19 mouse cellular contexts compared by ENCODE assay signal in genomic region chr7:144258332-144258731, GRCm38 (mm10).
DNase-seq lines count a peak whose midpoint lies in the region; ATAC-seq and TF ChIP-seq lines count a peak whose summit lies in the region.
"Had no signal": no experiment of that assay in that cellular context is flagged by ENCODE, and none has a peak within 500 bp of the region (broad histone marks: within the 10 kb centered on the region; RNA-seq: fewer than 3 reads in every experiment).

No protein-coding gene starts in this region.

- peaks cover 5% of the 10 kb centered on the region; the same call in 1 of the 2 replicates for H3K4me1 ChIP-seq in forebrain, embryonic 16.5 days (replicated peaks; ENCODE audit: control insufficient read depth, insufficient read depth, low read length)
- H3K4me1 ChIP-seq in forebrain, embryonic 11.5 days (replicated peaks; ENCODE audit: control insufficient read depth, insufficient read depth, low read length): no peaks in the 10 kb centered on the region
- no peaks in the 10 kb centered on the region for H3K4me1 ChIP-seq in hindbrain, postnatal 0 days (ENCODE audit: insufficient read depth, low read length)
- H3K4me1 ChIP-seq in hindbrain, embryonic 12.5 days: peaks cover 11% of the 10 kb centered on the region
- peaks cover 29% of the 10 kb centered on the region for H3K4me1 ChIP-seq in neural tube, embryonic 15.5 days
- H3K4me1 ChIP-seq: embryonic facial prominence, embryonic 13.5 days had no signal

- H3K4me3 ChIP-seq in forebrain, embryonic 16.5 days (replicated peaks; ENCODE audit: low read length): no peak overlapping the region
- H3K4me3 ChIP-seq in forebrain, embryonic 11.5 days (ENCODE audit: low read depth, low read length): no peak overlapping the region
- no peak overlapping the region for H3K4me3 ChIP-seq in hindbrain, postnatal 0 days (ENCODE audit: low read length)
- H3K4me3 ChIP-seq in hindbrain, embryonic 12.5 days: no peak overlapping the region
- H3K4me3 ChIP-seq in neural tube, embryonic 15.5 days (replicated peaks): no peak overlapping the region
- H3K4me3 ChIP-seq: embryonic facial prominence, embryonic 13.5 days; heart, embryonic 15.5 days had no signal

- ATAC-seq in forebrain, embryonic 16.5 days: peak; percentile 68
- no peak for ATAC-seq in forebrain, embryonic 11.5 days (replicated peaks; ENCODE audit: low FRiP score)
- no peak for ATAC-seq in hindbrain, postnatal 0 days
- no peak for ATAC-seq in hindbrain, embryonic 12.5 days (ENCODE audit: low FRiP score)
- no peak for ATAC-seq in neural tube, embryonic 15.5 days (ENCODE audit: low FRiP score)

- H3K27ac ChIP-seq in forebrain, embryonic 16.5 days (ENCODE audit: low read length): no peak overlapping the region
- H3K27ac ChIP-seq in forebrain, embryonic 11.5 days (ENCODE audit: low read depth, low read length): no peak overlapping the region
- no peak overlapping the region for H3K27ac ChIP-seq in hindbrain, postnatal 0 days
- H3K27ac ChIP-seq in hindbrain, embryonic 12.5 days: no peak overlapping the region
- H3K27ac ChIP-seq in neural tube, embryonic 15.5 days (replicated peaks): 0 out of 2 replicates have a peak overlapping the region, but pooled peaks have one; percentile 1
- H3K27ac ChIP-seq: embryonic facial prominence, embryonic 13.5 days; heart, embryonic 15.5 days had no signal

- H3K4me2 ChIP-seq in forebrain, embryonic 16.5 days (ENCODE audit: low read length): no peak overlapping the region
- no peak overlapping the region for H3K4me2 ChIP-seq in forebrain, embryonic 11.5 days (ENCODE audit: low read depth, low read length, severe bottlenecking)
- no peak overlapping the region for H3K4me2 ChIP-seq in hindbrain, postnatal 0 days (ENCODE audit: low read depth, low read length)
- H3K4me2 ChIP-seq in hindbrain, embryonic 12.5 days (replicated peaks): no peak overlapping the region
- H3K4me2 ChIP-seq in neural tube, embryonic 15.5 days: no peak overlapping the region
- H3K4me2 ChIP-seq: embryonic facial prominence, embryonic 13.5 days; heart, embryonic 11.5 days; heart, embryonic 15.5 days had no signal

- no peaks in the 10 kb centered on the region for H3K36me3 ChIP-seq in forebrain, embryonic 16.5 days (ENCODE audit: control insufficient read depth, insufficient read depth)
- H3K36me3 ChIP-seq in forebrain, embryonic 11.5 days (ENCODE audit: control insufficient read depth, insufficient read depth, low read length): no peaks in the 10 kb centered on the region
- H3K36me3 ChIP-seq in hindbrain, postnatal 0 days (ENCODE audit: insufficient read depth, low read length): no peaks in the 10 kb centered on the region
- no peaks in the 10 kb centered on the region for H3K36me3 ChIP-seq in hindbrain, embryonic 12.5 days
- no peaks in the 10 kb centered on the region for H3K36me3 ChIP-seq in neural tube, embryonic 15.5 days
- H3K36me3 ChIP-seq: embryonic facial prominence, embryonic 13.5 days; heart, embryonic 15.5 days had no signal

- no peaks in the 10 kb centered on the region for H3K27me3 ChIP-seq in forebrain, embryonic 16.5 days (replicated peaks; ENCODE audit: control insufficient read depth, insufficient read depth, low read length)
- H3K27me3 ChIP-seq in forebrain, embryonic 11.5 days (ENCODE audit: control insufficient read depth, insufficient read depth, low read length): no peaks in the 10 kb centered on the region
- no peaks in the 10 kb centered on the region for H3K27me3 ChIP-seq in hindbrain, postnatal 0 days (ENCODE audit: insufficient read depth, low read length)
- no peaks in the 10 kb centered on the region for H3K27me3 ChIP-seq in hindbrain, embryonic 12.5 days
- H3K27me3 ChIP-seq in neural tube, embryonic 15.5 days (replicated peaks): no peaks in the 10 kb centered on the region
- H3K27me3 ChIP-seq: embryonic facial prominence, embryonic 13.5 days; heart, embryonic 15.5 days had no signal

- no peak for DNase-seq in forebrain, embryonic 11.5 days (ENCODE audit: low spot score)
- DNase-seq in hindbrain, postnatal 0 days (ENCODE audit: low spot score): peak; percentile 61
- peak; percentile 73 for DNase-seq in retina, postnatal 1 day
- DNase-seq in retina, embryonic 14.5 days (ENCODE audit: low spot score): no peak
- no peak for DNase-seq in spleen, postnatal 36 days (ENCODE audit: low spot score in 2 of 2)
- DNase-seq: adrenal gland, postnatal 10 days; cerebellum, adult 18-20 months; cerebellum, adult 9-11 months; cerebellum, postnatal 36 days; gastrocnemius, postnatal 10 days; heart, adult 18-20 months; heart, postnatal 14 days; kidney, adult 11 months had no signal

- no peak overlapping the region for H3K9ac ChIP-seq in forebrain, embryonic 16.5 days (replicated peaks; ENCODE audit: low read depth, low read length)
- no peak overlapping the region for H3K9ac ChIP-seq in forebrain, embryonic 11.5 days (ENCODE audit: low read length)
- H3K9ac ChIP-seq in hindbrain, postnatal 0 days (replicated peaks; ENCODE audit: low read length): no peak overlapping the region
- H3K9ac ChIP-seq in hindbrain, embryonic 12.5 days: no peak overlapping the region
- no peak overlapping the region for H3K9ac ChIP-seq in neural tube, embryonic 15.5 days (replicated peaks)
- H3K9ac ChIP-seq: embryonic facial prominence, embryonic 13.5 days; heart, embryonic 15.5 days had no signal

- TF ChIP-seq CTCF in hindbrain, postnatal 0 days (IDR thresholded peaks at IDR 0.05; ENCODE audit: low read depth): no peak

- WGBS in forebrain, embryonic 16.5 days: 30% methylated on average over 4 of the region's 4 CpGs
- WGBS in forebrain, embryonic 11.5 days: 62% methylated on average over 4 of the region's 4 CpGs
- WGBS in hindbrain, postnatal 0 days: 36% methylated on average over 4 of the region's 4 CpGs
- 62% methylated on average over 4 of the region's 4 CpGs for WGBS in hindbrain, embryonic 12.5 days
- WGBS in neural tube, embryonic 15.5 days: 38% methylated on average over 4 of the region's 4 CpGs

- H3K9me3 ChIP-seq in forebrain, embryonic 16.5 days (ENCODE audit: control insufficient read depth, low read length): no peaks in the 10 kb centered on the region
- no peaks in the 10 kb centered on the region for H3K9me3 ChIP-seq in forebrain, embryonic 11.5 days (ENCODE audit: control insufficient read depth, low read length)
- no peaks in the 10 kb centered on the region for H3K9me3 ChIP-seq in hindbrain, postnatal 0 days (ENCODE audit: low read length)
- no peaks in the 10 kb centered on the region for H3K9me3 ChIP-seq in hindbrain, embryonic 12.5 days (replicated peaks)
- H3K9me3 ChIP-seq in neural tube, embryonic 15.5 days (replicated peaks): no peaks in the 10 kb centered on the region
- H3K9me3 ChIP-seq: embryonic facial prominence, embryonic 13.5 days; heart, embryonic 15.5 days had no signal

Comparison
In these comparisons a context has a peak if more than half of its experiments do, and no peak if none do; other contexts are left out.
1. DNase-seq: peak in hindbrain, postnatal 0 days (single experiment) and retina, postnatal 1 day (single experiment); none in forebrain, embryonic 11.5 days (single experiment), retina, embryonic 14.5 days (single experiment) and spleen, postnatal 36 days (0 of 2).